Mouse (Mus musculus): ENCODE data around the gene Rfx4.

Rfx4 gene

GRCm38 (mm10) chr10:84811171-84811912, 55.5 kb downstream of the Rfx4 start:
- no peak for DNase-seq (ENCODE audit: extremely low spot score, low read depth, low spot score)

- no peak for DNase-seq (ENCODE audit: extremely low spot score, low read depth, low spot score)
Observed at GRCm38 (mm10) chr10:84811913-84812295, 56.0 kb downstream of the Rfx4 start.

- no peak for DNase-seq (ENCODE audit: extremely low spot score, low read depth, low spot score)
Observed at GRCm38 (mm10) chr10:84815676-84816436, 60.0 kb downstream of the Rfx4 start.

- DNase-seq (ENCODE audit: extremely low spot score, low read depth, low spot score), result no peak
Observed at GRCm38 (mm10) chr10:84817086-84817869, 61.4 kb downstream of the Rfx4 start.

GRCm38 (mm10) chr10:84819669-84820068, 63.8 kb downstream of the Rfx4 start:
- DNase-seq (ENCODE audit: extremely low spot score, low read depth, low spot score), result no peak

- DNase-seq (ENCODE audit: extremely low spot score, low read depth, low spot score), result no peak
Observed at GRCm38 (mm10) chr10:84820230-84820629, 64.4 kb downstream of the Rfx4 start.

GRCm38 (mm10) chr10:84822741-84823151, 66.9 kb downstream of the Rfx4 start:
- no peak for DNase-seq (ENCODE audit: extremely low spot score, low read depth, low spot score)

GRCm38 (mm10) chr10:84823621-84824020, 67.8 kb downstream of the Rfx4 start:
- DNase-seq (ENCODE audit: extremely low spot score, low read depth, low spot score), result no peak

- DNase-seq (ENCODE audit: extremely low spot score, low read depth, low spot score), result no peak
Observed at GRCm38 (mm10) chr10:84829009-84829408, 73.1 kb downstream of the Rfx4 start.

- DNase-seq (ENCODE audit: extremely low spot score, low read depth, low spot score), result no peak
Observed at GRCm38 (mm10) chr10:84835596-84835995, 79.7 kb downstream of the Rfx4 start.

- no peak for DNase-seq (ENCODE audit: extremely low spot score, low read depth, low spot score)
Observed at GRCm38 (mm10) chr10:84836104-84836503, 80.2 kb downstream of the Rfx4 start.

- no peak for DNase-seq (ENCODE audit: extremely low spot score, low read depth, low spot score)
Observed at GRCm38 (mm10) chr10:84837355-84837754, 81.5 kb downstream of the Rfx4 start.

GRCm38 (mm10) chr10:84838850-84839473, 83.1 kb downstream of the Rfx4 start:
- DNase-seq (ENCODE audit: extremely low spot score, low read depth, low spot score), result no peak

GRCm38 (mm10) chr10:84846638-84847037, 90.8 kb downstream of the Rfx4 start:
- DNase-seq (ENCODE audit: extremely low spot score, low read depth, low spot score), result no peak

- DNase-seq (ENCODE audit: extremely low spot score, low read depth, low spot score), result no peak
Observed at GRCm38 (mm10) chr10:84851981-84852979, 96.4 kb downstream of the Rfx4 start.

GRCm38 (mm10) chr10:84854059-84854458, 98.2 kb downstream of the Rfx4 start:
- DNase-seq (ENCODE audit: extremely low spot score, low read depth, low spot score), result no peak

- no peak for DNase-seq (ENCODE audit: extremely low spot score, low read depth, low spot score)
Observed at GRCm38 (mm10) chr10:84855466-84855865, 99.6 kb downstream of the Rfx4 start.

- no peak for DNase-seq (ENCODE audit: extremely low spot score, low read depth, low spot score)
Observed at GRCm38 (mm10) chr10:84858371-84858770, 102.5 kb downstream of the Rfx4 start.

- no peak for DNase-seq (ENCODE audit: extremely low spot score, low read depth, low spot score)
Observed at GRCm38 (mm10) chr10:84858806-84859496, 103.1 kb downstream of the Rfx4 start.
